Mouse (Mus musculus) C2C12 (cell line): ENCODE data around the gene Ccdc188. TPM values are rescaled to one million over a fixed set of nuclear protein-coding genes. Genes with fewer than 3 reads are reported as not detected.

Experiments used
- H3K27me3 ChIP-seq: one replicate; pipeline ENCODE4 v1.6.1; 2011; ENCODE audit not compliant: control insufficient read depth, insufficient read depth, insufficient read length
- H3K36me3 ChIP-seq: one replicate; pipeline ENCODE4 v1.6.1; 2011; ENCODE audit not compliant: control insufficient read depth, insufficient read depth
- H3K4me3 ChIP-seq: one replicate; pipeline ENCODE4 v1.5.1; 2011; ENCODE audit warnings: mild to moderate bottlenecking, control low read depth; ENCODE audit not compliant: poor library complexity, insufficient read depth, severe bottlenecking
- H3K79me2 ChIP-seq: one replicate; pipeline ENCODE4 v1.6.1; 2011; ENCODE audit not compliant: control insufficient read depth, insufficient read depth
- H3K79me3 ChIP-seq: one replicate; pipeline ENCODE4 v1.6.1; 2011; ENCODE audit warnings: low read depth, control low read depth
- H3ac ChIP-seq: one replicate; pipeline ENCODE3; 2011; ENCODE audit warnings: low read depth; ENCODE audit not compliant: control insufficient read depth, insufficient read length
- CEBPB ChIP-seq: IDR thresholded peaks from one replicate; pipeline ENCODE4 v1.6.1; 2011; ENCODE audit warnings: low read depth, mild to moderate bottlenecking, control low read depth, moderate library complexity
- CTCF ChIP-seq: IDR thresholded peaks from one replicate; pipeline ENCODE4 v1.5.1; 2011; ENCODE audit not compliant: control insufficient read depth, insufficient read depth, insufficient read length
- FOSL1 ChIP-seq: IDR thresholded peaks from one replicate; pipeline ENCODE4 v1.8.0; 2011; ENCODE audit warnings: mild to moderate bottlenecking, low read length; ENCODE audit not compliant: poor library complexity, insufficient read depth, severe bottlenecking
- MAX ChIP-seq: IDR thresholded peaks from one replicate; pipeline ENCODE4 v1.6.1; 2011; ENCODE audit warnings: mild to moderate bottlenecking, control low read depth
- MYOD1 ChIP-seq: IDR thresholded peaks from one replicate; pipeline ENCODE4 v1.6.1; 2011; ENCODE audit warnings: low read depth; ENCODE audit not compliant: control insufficient read depth, insufficient read length
- MYOG ChIP-seq: IDR thresholded peaks from one replicate; pipeline ENCODE4 v1.6.1; 2011; ENCODE audit not compliant: control insufficient read depth, insufficient read length; ENCODE audit errors: extremely low read depth
- USF1 ChIP-seq: IDR thresholded peaks from one replicate; pipeline ENCODE4 v1.6.1; 2011; ENCODE audit warnings: low read depth, mild to moderate bottlenecking, control low read depth, moderate library complexity
- polyA plus RNA-seq: library from polyadenylated mRNA; unstranded; fragments of >200 nt; fragmentation: generic; extraction: Trizol; gene quantifications from one replicate; pipeline ENCODE4 v1.2.1, GENCODE M21; 2012; ENCODE audit warnings: missing spikeins

The Ccdc188 gene
- polyA plus RNA-seq, 1 experiment = 0.04 TPM

GRCm38 (mm10) chr16:18248433-18249363, 31.0 kb downstream of the Ccdc188 start, which contains the start of the genes Trmt2a and Ranbp1:
TSS of gene Trmt2a (plus strand) at chr16:18248679.
TSS of gene Ranbp1 (minus strand) at chr16:18248732.
- peaks cover 80% of the 10 kb centered on the region for H3K36me3 ChIP-seq

GRCm38 (mm10) chr16:18249364-18249967, 31.8 kb downstream of the Ccdc188 start:
- Histone ChIP-seq H3K36me3 (peaks cover 80% of the 10 kb centered on the region), H3K79me2 (peaks cover 79% of the 10 kb centered on the region), H3K4me3 (peak overlapping the region; percentile 97), H3K79me3 (peaks cover 55% of the 10 kb centered on the region), H3ac (peak overlapping the region; percentile 82), H3K27me3 (no peaks in the 10 kb centered on the region)
- no peak for TF ChIP-seq FOSL1
- TF ChIP-seq CTCF = no peak
- no peak for TF ChIP-seq MYOD1
- no peak for TF ChIP-seq MAX

More at GRCm38 (mm10) chr16:18248433-18249363, 31.0 kb downstream of the Ccdc188 start, which contains the start of the genes Trmt2a and Ranbp1:
- Histone ChIP-seq H3K79me2 (peaks cover 87% of the 10 kb centered on the region), H3K4me3 (peak within 1 kb of the TSS; percentile 97), H3ac (peak within 1 kb of the TSS; percentile 99), H3K79me3 (peaks cover 63% of the 10 kb centered on the region), H3K27me3 (no peaks in the 10 kb centered on the region)
- no peak for TF ChIP-seq CEBPB
- peak; percentile 85 for TF ChIP-seq MAX

GRCm38 (mm10) chr16:18250231-18250630, 32.6 kb downstream of the Ccdc188 start:
- TF ChIP-seq USF1 (no peak), MYOD1 (no peak), FOSL1 (no peak), CEBPB (no peak), MYOG (no peak), CTCF (no peak), MAX (no peak)
- peaks cover 48% of the 10 kb centered on the region for H3K79me3 ChIP-seq
- no peaks in the 10 kb centered on the region for H3K27me3 ChIP-seq
- H3K36me3 ChIP-seq = peaks cover 80% of the 10 kb centered on the region
- H3K4me3 ChIP-seq = peak overlapping the region; percentile 97
- no peak overlapping the region for H3ac ChIP-seq
- peaks cover 71% of the 10 kb centered on the region for H3K79me2 ChIP-seq

- H3K79me3 ChIP-seq = peaks cover 39% of the 10 kb centered on the region
- H3ac ChIP-seq = no peak overlapping the region
- TF ChIP-seq USF1 = no peak
- no peak for TF ChIP-seq MAX
- TF ChIP-seq MYOD1 = no peak
- no peak for TF ChIP-seq CTCF
- no peak for TF ChIP-seq FOSL1
- no peak for TF ChIP-seq CEBPB
- no peak for TF ChIP-seq MYOG
- H3K27me3 ChIP-seq = no peaks in the 10 kb centered on the region
- peaks cover 80% of the 10 kb centered on the region for H3K36me3 ChIP-seq
- H3K4me3 ChIP-seq = peak overlapping the region; percentile 97
- peaks cover 63% of the 10 kb centered on the region for H3K79me2 ChIP-seq
Measured at GRCm38 (mm10) chr16:18250828-18251790, 33.4 kb downstream of the Ccdc188 start.

GRCm38 (mm10) chr16:18252736-18253135, 35.1 kb downstream of the Ccdc188 start:
- no peak overlapping the region for H3K4me3 ChIP-seq
- peaks cover 81% of the 10 kb centered on the region for H3K36me3 ChIP-seq
- H3K79me3 ChIP-seq = peaks cover 23% of the 10 kb centered on the region
- H3ac ChIP-seq = no peak overlapping the region
- H3K79me2 ChIP-seq = peaks cover 46% of the 10 kb centered on the region
- TF ChIP-seq MAX (no peak), MYOD1 (no peak), FOSL1 (no peak), MYOG (no peak), CEBPB (no peak), USF1 (no peak), CTCF (no peak)
- H3K27me3 ChIP-seq = no peaks in the 10 kb centered on the region
